Mouse (Mus musculus): ENCODE data around the gene Foxp2.

The Foxp2 gene

DNA sequence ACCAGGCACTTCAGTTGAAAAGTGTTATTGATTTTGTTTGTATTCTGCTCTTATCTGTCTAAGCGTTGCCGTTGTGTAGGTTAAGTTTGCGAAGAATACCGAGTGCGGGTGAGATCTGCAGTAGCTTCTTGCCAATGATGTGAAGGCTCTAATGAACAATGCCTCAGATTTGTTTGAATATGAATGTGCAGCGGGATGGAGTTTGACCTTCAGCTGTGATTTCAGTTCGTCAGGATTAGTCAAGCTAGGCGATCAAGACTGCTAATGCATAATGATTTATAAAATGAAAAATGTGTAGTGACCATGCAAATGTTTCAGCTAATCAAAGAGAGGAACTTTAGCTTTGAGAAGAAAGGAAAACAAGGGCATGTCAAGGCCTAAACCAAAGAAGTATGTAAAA lies 469.1 kb downstream of the Foxp2 start:
- no peak for DNase-seq (ENCODE audit: low read depth, low spot score)

DNA sequence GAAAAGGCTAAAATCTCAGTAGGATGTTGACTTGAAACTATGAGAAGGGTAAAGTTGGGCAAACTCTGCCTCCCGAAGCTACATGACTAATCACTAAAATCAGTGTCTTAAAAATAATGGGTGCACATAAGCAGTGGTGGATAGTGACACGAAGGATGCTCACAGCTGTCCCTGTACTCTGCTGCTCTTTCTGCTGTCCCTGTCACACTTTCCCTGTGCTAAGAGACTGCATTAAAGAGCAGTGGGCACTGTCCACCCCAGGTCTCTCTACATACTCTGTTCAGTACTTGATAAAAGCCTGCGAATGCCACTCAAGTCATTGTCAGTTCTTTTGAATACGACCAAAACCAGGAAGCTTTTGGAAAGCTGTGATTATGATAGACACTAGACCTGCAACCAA lies 469.7 kb downstream of the Foxp2 start:
- no peak for DNase-seq (ENCODE audit: low read depth, low spot score)

DNA sequence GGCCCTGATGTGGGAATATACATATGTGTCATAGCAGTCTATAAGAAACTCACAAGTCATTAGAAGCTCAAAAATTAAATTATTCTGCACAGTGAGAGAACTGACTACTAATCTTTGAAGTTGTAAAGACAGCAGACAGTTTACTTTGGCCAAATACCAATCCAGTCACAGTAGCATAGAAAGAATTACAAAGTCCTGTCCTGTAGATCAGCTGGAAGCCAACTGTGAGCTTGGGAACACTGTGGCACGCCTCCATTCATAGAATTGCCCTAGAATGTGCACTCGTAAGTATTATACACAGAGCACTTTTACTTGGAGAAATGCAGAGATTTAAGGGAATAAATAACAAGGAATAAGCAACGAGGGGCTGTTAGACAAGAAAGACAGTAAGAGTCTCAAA lies 472.5 kb downstream of the Foxp2 start:
- DNase-seq (ENCODE audit: low read depth, low spot score) = no peak

DNA sequence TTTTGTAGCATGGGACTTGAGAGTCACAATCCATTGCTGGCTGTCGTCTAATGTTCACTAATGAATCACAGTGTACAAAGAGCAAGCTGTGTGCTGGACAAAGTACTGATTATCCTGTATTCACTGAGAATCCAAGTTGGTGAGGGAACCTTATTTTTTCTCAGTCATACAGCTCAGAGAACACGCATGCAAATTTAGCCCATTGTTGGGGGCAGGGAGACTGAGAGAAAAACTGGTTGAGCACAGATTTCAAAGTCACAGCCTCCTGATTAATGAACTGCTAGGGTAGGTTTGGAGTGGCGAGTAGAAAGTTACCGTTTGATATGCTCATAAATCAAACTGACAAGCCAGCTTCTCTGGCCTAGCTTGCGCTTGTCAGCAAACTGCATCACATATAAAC lies 477.1 kb downstream of the Foxp2 start:
- no peak for DNase-seq (ENCODE audit: low read depth, low spot score)

DNA sequence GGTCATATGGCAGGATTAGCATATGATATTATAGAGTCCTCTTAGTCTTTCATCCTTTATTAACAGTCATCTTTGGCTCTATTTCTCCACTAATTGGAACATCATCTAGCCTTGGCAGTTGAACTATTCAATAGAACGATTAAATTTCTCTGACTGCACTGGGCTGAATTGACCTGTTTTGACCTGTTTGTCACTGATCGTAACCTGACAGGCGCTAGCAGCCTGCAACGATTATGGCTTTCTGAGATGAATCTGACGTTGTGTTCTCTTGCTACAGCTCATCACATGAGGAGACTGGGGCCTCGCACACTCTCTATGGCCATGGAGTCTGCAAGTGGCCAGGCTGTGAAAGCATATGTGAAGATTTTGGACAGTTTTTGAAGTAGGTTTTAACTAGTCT lies 495.3 kb downstream of the Foxp2 start:
- DNase-seq (ENCODE audit: low read depth, low spot score) = no peak

DNA sequence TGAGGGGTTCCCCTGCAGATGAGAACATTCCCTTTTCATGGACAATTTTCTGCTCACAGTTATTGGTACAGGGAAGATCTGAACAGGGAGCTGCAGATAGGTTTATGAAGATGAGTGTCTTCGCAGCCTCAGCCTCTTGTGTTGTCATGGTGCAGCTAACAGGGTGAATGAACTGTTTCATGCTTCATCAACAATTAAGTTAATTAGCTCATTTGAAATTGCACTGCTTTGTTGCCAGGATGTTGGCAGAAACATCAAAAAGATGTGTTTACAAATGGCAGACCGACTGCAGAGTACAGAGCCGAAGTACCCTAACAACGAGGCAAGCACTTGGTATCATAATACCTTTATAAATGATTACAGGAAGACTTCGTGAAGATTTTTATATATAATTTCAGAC lies 496.3 kb downstream of the Foxp2 start:
- DNase-seq (ENCODE audit: low read depth, low spot score) = no peak

DNA sequence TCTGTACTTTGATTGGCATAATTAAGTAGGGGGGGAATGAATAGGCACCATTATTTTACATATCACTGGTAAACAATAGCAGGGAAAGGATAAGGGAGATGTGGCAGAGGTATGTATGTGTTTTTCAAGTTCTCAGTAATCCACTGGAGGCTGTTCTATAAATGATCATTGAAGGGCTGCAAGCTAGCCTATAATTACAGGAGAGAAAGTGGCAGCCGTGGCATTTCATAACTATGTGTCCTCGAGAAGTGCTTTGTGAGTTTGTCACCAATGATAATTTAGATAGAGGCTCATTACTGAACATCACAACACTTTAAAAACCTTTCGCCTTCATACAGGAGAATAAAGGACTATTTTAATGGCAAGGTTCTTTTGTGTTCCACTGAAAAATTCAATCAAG lies 500.0 kb downstream of the Foxp2 start:
- no peak for DNase-seq (ENCODE audit: low read depth, low spot score)

DNA sequence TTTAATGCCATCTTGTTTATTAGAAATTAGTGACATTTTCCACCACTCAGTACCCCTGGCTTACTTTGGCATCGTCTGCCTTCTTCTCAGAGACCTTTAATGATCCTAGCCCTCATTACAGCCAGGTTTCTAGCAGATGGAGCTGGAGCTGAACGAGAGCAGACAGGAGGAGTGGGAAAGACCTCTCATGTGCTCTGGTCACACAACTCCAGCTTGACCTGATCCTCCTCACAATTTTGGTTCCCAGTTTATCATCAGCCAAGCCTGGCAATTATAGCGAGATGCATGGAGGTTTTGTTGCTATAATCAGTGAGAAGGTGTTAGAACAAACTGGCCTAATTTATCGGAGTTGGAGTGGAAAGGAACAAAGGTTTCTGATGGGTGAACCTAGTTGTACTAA lies 500.9 kb downstream of the Foxp2 start:
- no peak for DNase-seq (ENCODE audit: low read depth, low spot score)

DNA sequence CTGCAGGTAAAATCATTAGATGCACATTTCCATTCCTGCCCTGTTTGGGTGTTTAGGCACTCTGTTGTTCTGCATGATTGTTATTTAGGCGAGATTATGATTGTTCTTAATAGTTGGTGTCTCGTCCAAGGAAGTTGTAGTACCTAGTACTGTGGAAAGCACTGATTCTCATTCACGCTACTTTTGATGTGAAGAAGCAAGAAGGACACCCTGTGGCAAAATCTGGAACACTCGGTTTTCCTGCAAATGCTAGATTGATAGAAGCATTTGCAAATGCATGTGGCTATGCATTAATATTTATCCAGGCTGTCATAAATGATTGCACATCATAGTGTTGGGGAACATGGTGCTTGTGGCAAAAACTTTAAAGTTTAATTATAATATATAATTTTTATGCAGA lies 514.0 kb downstream of the Foxp2 start:
- no peak for DNase-seq (ENCODE audit: low read depth, low spot score)

DNA sequence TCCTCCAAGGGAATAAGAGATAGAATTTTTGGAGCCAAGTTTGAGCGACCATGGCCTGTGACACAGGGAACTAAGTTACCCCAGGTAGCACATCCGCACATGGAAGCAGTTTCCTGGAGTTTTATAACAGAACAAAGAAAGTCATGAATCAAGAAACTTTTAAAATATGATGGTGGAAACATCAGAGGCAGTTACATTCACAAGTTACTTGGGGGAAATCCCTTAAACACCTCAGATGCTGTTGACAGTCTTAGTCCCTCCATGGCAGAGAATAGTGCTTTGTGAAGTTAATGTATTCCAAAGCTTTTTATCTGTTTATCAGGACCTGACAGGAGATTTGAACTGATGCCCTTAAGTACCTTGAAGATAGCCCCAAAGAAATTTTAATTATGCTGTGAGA lies 558.6 kb downstream of the Foxp2 start:
- no peak for DNase-seq (ENCODE audit: low read depth, low spot score)

DNA sequence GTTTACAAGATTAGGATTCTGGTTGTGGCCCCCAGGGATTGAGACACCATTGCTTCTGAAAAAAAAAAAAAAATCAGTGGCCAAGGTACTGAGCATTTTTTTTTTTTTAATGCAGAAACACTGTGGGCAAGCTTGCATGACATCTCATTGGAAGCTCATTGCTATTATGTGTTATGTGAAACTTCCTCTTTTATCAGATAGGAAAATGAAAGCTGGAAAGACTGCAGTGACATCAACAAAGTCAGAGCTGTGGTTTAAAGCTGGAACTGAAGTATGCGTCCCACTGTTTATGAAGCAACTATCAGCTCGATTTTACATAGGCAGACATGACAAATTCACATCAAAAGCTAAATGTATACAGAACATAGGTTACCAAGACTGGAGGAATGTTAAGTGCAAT lies 562.2 kb downstream of the Foxp2 start:
- no peak for DNase-seq (ENCODE audit: low read depth, low spot score)

DNA sequence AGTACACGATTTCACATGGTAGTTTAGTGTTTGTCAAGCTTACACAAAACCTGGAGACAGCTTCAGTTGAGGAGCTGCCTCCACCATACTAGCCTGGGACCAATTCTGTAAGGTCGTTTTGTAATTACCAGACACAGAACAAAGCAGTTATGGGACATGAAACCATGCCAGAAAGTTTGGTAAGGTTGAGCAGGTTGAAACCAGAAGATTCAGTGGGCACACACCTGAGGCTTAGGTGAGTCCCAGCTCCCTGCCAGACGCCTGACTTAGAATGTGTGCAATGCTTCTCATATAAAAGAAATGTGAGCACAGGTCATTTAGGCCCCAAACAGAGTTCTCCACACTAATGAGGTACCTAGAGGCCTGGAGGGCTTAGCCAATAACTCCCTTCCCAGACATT lies 564.3 kb downstream of the Foxp2 start:
- DNase-seq (ENCODE audit: low read depth, low spot score) = no peak

DNA sequence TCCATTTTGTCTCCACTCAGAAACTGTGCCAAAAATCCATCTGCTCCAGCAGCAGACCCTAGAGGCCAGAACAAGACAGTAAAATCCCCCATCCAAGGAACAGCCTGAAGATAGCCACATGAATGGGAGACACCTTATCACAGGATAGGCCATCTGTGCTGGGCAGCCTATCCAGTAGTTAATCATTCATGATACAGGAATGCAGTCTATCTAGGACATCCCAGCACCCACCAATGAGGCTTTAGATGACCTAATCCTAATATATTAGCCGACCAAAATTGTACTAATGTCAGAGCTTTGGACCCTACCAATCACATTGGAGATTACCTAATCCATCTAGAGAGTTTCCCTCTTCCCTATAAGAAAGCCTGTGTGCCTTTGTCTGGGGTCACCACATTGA lies 565.5 kb downstream of the Foxp2 start:
- no peak for DNase-seq (ENCODE audit: low read depth, low spot score)

DNA sequence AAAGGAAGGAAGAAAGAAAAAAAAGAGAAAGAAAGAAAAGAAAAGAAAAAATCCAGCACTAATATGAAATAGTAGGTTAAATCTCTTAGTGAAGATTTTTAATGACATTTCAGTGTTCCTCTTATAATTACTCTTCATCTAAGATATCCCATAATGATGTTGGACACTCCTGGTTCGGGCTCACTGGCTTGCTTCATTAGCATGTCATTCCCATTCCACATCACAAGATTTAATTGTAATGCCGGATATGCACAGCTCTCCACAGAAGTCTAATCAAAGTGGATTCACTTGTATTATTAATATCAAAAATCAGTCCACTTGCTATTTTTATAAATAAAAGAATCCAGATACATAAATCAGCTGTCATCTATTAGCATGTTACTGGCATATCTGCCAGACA lies 585.8 kb downstream of the Foxp2 start:
- no peak for DNase-seq (ENCODE audit: low read depth, low spot score)

Data from CD4-positive helper T cell, adult 2 months (primary cell).